Mouse (Mus musculus) thymus, postnatal 14 days (tissue): ENCODE results near the gene Esp1.
"Not testable (repeated sequence)": the region's sequence is repeated elsewhere in the genome, so short reads cannot be mapped to it uniquely, and the experiment has no call there.

Experiments used
- DNase-seq: peaks from one replicate; pipeline ENCODE4 v3.0.0; 2021

Esp1 gene

DNA sequence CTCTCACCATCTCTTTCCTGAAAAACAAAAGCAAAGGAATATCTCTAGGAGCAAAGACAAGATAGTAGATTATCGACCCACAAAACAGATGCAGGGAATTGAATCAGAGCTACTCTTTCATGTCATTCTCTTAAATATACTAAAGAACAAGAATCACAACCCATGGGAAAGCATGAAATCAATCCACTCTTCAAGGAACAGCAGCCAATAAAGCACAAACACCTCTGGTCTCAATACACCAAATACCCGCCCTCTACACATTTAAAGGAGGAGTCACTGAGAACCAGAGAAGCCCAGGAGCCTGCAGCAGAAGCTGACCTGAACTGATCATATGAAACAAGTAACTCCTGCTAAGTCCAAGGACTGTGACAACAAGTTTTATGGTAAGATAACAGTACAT is at the start of gene Esp1:
Gene Esp1, plus strand, starts transcription at position 301 of the 400 bp plus-strand sequence.
- DNase-seq, result no peak

- no peak for DNase-seq
Measured at GRCm38 (mm10) chr17:40716273-40716672, 10.6 kb upstream of the Esp1 start.

DNA sequence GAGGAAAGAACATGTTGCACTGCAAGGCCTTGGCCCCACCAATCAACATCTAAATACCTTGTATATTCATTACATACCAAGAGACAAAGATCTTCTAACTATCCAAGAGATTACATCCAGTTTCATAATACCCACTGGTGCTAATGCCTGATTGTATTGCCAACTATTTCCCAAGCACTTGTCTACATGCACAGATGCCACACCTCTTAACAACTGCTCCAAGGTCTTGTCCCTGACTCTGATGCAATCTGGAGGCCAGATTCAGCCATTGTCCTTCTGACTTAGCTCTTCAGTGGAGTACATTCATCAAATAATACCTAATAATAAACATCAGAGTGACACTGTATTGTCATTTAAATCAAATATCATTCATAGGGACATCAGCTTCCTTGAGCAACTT is 9.9 kb upstream of the Esp1 start:
- DNase-seq, result not testable (repeated sequence)

DNA sequence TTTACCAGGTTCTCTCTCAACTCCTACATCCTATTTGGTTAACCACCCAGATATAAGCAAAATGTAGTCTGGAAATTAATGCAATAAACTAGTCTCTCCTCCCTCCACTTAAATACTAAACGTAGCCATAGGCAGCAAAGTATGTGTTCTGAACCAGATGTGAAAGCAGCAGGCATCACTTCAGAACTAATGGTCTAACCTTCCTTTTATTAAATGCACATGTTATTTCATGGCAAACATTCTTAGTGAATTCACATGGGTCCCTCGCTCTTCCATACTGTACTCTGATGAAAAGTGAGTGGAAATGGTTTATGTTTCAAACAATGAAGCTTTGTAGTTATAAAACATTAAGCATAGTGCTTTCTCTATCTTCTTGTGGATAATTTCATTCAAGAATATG is 4.4 kb downstream of the Esp1 start:
- no peak for DNase-seq

GRCm38 (mm10) chr17:40731724-40732123 is 4.8 kb downstream of the Esp1 start:
- DNase-seq, result no peak

DNA sequence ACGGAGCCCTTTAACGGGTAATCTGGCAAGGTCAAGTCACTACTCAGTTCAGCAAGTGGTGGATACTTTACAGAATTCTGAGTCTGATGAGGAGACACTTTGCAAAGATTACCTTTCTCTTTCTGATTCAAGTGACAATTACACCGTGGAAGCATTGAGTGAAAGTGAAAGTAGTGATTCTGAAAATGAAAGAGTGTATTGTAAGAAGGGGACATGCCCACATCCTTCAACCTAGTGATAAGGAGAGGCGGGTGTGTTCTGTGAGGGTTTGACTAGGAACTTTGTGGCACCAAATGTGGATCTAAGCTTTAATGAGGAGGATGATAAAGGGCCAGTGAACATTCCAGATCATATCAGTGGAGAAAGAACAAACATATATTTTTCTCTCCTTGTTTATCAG is 36.7 kb downstream of the Esp1 start:
- no peak for DNase-seq

DNA sequence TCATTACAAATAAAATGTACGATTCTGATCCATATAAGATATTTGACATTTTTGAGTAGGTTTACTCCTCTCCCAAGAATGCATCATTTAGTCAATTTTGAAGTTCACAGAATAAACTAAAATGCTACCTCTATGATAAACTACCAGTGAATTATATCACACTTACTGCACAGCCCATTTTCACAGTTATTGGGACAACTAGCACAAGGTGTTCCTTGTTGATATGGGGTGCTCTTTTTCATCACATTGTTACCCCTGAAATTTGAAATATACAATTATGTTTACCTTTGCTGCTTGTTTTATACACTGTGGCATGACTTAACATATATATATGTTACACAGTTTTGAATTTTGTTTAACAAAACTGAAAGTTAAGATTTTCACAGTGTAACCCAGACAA is 40.2 kb downstream of the Esp1 start:
- DNase-seq, result no peak
